Mouse (Mus musculus): ENCODE data around the gene Fancm.

DNA sequence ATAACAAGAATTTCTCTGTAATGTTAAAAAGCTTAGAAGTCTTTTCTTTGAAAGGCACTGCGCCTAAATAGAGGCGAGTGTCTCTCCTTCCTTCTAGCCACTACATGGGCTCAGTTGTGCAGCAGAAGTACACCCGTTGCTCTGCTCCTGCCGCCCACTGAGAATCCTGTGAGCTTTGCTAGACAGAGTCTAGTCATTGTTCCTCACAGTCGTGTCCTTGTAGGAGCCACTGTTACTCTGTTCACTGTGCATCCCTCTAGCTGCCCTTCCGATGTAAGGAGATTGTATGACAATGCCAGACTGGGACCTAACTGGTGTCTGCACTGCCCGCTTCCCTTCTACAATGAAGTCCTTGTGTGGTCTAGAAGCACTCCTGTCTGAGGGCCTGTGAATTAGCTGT is 43.6 kb downstream of the Fancm start:
- no peak for TF ChIP-seq POLR2A (IDR thresholded peaks at IDR 0.05; ENCODE audit: extremely low read depth, insufficient read depth, low read length)
- TF ChIP-seq CTCF (IDR thresholded peaks at IDR 0.05; ENCODE audit: low read depth, low read length): no peak

All from liver, adult 2 months (tissue).